Mouse (Mus musculus): ENCODE results near the gene Ppp6r3. TPM values are rescaled to one million over a fixed set of nuclear protein-coding genes. Genes with fewer than 3 reads are reported as not detected.

Ppp6r3 gene
- polyA plus RNA-seq, 1 experiment from 2014 or later, result 65.4 TPM

GRCm38 (mm10) chr19:3564309-3564708, 11.2 kb downstream of the Ppp6r3 start:
- no peaks in the 10 kb centered on the region for H3K36me3 ChIP-seq (replicated peaks)
- no peak for ATAC-seq (replicated peaks)
- H3K4me2 ChIP-seq, result no peak overlapping the region
- H3K9me3 ChIP-seq, result no peaks in the 10 kb centered on the region
- H3K9ac ChIP-seq, result no peak overlapping the region
- H3K27ac ChIP-seq, result no peak overlapping the region
- H3K4me1 ChIP-seq, result peaks cover 8% of the 10 kb centered on the region
- no peaks in the 10 kb centered on the region for H3K27me3 ChIP-seq (replicated peaks)
- WGBS, result 85% methylated on average over 3 of the region's 3 CpGs
- H3K4me3 ChIP-seq, result no peak overlapping the region

- WGBS, result 91% methylated on average over 6 of the region's 6 CpGs
- no peak overlapping the region for H3K27ac ChIP-seq
Observed at GRCm38 (mm10) chr19:3562752-3563151, 12.8 kb downstream of the Ppp6r3 start.

GRCm38 (mm10) chr19:3562298-3562697, 13.3 kb downstream of the Ppp6r3 start:
- Histone ChIP-seq H3K27me3 (replicated peaks) (no peaks in the 10 kb centered on the region), H3K4me1 (peaks cover 5% of the 10 kb centered on the region; the same call in 1 of the 2 replicates), H3K9me3 (0 out of 2 replicates have a peak, but pooled peaks cover 3% of the 10 kb centered on the region), H3K4me3 (no peak overlapping the region), H3K9ac (no peak overlapping the region), H3K36me3 (replicated peaks) (no peaks in the 10 kb centered on the region), H3K4me2 (no peak overlapping the region), H3K27ac (no peak overlapping the region)
- no peak for ATAC-seq (replicated peaks)
- 96% methylated on average over 2 of the region's 2 CpGs for WGBS

More at GRCm38 (mm10) chr19:3562752-3563151, 12.8 kb downstream of the Ppp6r3 start:
- Histone ChIP-seq H3K27me3 (replicated peaks) (no peaks in the 10 kb centered on the region), H3K9ac (no peak overlapping the region), H3K4me2 (no peak overlapping the region), H3K9me3 (0 out of 2 replicates have a peak, but pooled peaks cover 3% of the 10 kb centered on the region), H3K4me1 (peaks cover 8% of the 10 kb centered on the region), H3K4me3 (no peak overlapping the region), H3K36me3 (replicated peaks) (no peaks in the 10 kb centered on the region)
- ATAC-seq (replicated peaks), result no peak

- Histone ChIP-seq H3K36me3 (replicated peaks) (no peaks in the 10 kb centered on the region), H3K27me3 (replicated peaks) (no peaks in the 10 kb centered on the region), H3K9ac (no peak overlapping the region), H3K4me3 (no peak overlapping the region), H3K4me1 (peaks cover 3% of the 10 kb centered on the region; the same call in 1 of the 2 replicates), H3K27ac (no peak overlapping the region), H3K4me2 (no peak overlapping the region), H3K9me3 (0 out of 2 replicates have a peak, but pooled peaks cover 3% of the 10 kb centered on the region)
- 91% methylated on average over 2 of the region's 2 CpGs for WGBS
- no peak for ATAC-seq (replicated peaks)
Observed at GRCm38 (mm10) chr19:3556169-3556827, 19.3 kb downstream of the Ppp6r3 start.

GRCm38 (mm10) chr19:3554785-3555184, 20.8 kb downstream of the Ppp6r3 start:
- Histone ChIP-seq H3K27me3 (replicated peaks) (no peaks in the 10 kb centered on the region), H3K9ac (no peak overlapping the region), H3K9me3 (0 out of 2 replicates have a peak, but pooled peaks cover 3% of the 10 kb centered on the region), H3K4me3 (no peak overlapping the region), H3K4me2 (no peak overlapping the region), H3K36me3 (replicated peaks) (no peaks in the 10 kb centered on the region), H3K4me1 (peaks cover 3% of the 10 kb centered on the region; the same call in 1 of the 2 replicates), H3K27ac (no peak overlapping the region)
- no peak for ATAC-seq (replicated peaks)
- WGBS, result 84% methylated on average over 8 of the region's 8 CpGs

- Histone ChIP-seq H3K9ac (no peak overlapping the region), H3K4me3 (no peak overlapping the region), H3K27me3 (replicated peaks) (no peaks in the 10 kb centered on the region), H3K4me2 (no peak overlapping the region), H3K36me3 (replicated peaks) (no peaks in the 10 kb centered on the region), H3K9me3 (no peaks in the 10 kb centered on the region), H3K4me1 (peaks cover 3% of the 10 kb centered on the region; the same call in 1 of the 2 replicates), H3K27ac (no peak overlapping the region)
- WGBS, result 79% methylated on average over 4 of the region's 4 CpGs
- no peak for ATAC-seq (replicated peaks)
Observed at GRCm38 (mm10) chr19:3551573-3552159, 23.9 kb downstream of the Ppp6r3 start.

- no peak overlapping the region for H3K4me2 ChIP-seq
- 100% methylated on average over 1 of the region's 1 CpGs for WGBS
- no peak overlapping the region for H3K9ac ChIP-seq
- H3K27ac ChIP-seq, result no peak overlapping the region
- H3K4me1 ChIP-seq, result peaks cover 3% of the 10 kb centered on the region; the same call in 1 of the 2 replicates
- H3K27me3 ChIP-seq (replicated peaks), result no peaks in the 10 kb centered on the region
- no peak overlapping the region for H3K4me3 ChIP-seq
- no peak for ATAC-seq (replicated peaks)
- no peaks in the 10 kb centered on the region for H3K36me3 ChIP-seq (replicated peaks)
- no peaks in the 10 kb centered on the region for H3K9me3 ChIP-seq
Observed at GRCm38 (mm10) chr19:3550101-3550500, 25.4 kb downstream of the Ppp6r3 start.

GRCm38 (mm10) chr19:3549263-3549662, 26.3 kb downstream of the Ppp6r3 start:
- no peaks in the 10 kb centered on the region for H3K27me3 ChIP-seq (replicated peaks)
- H3K4me2 ChIP-seq, result no peak overlapping the region
- WGBS, result 96% methylated on average over 1 of the region's 1 CpGs
- peaks cover 3% of the 10 kb centered on the region; the same call in 1 of the 2 replicates for H3K4me1 ChIP-seq
- no peaks in the 10 kb centered on the region for H3K9me3 ChIP-seq
- no peak overlapping the region for H3K9ac ChIP-seq
- H3K4me3 ChIP-seq, result no peak overlapping the region
- ATAC-seq (replicated peaks), result no peak
- no peak overlapping the region for H3K27ac ChIP-seq
- no peaks in the 10 kb centered on the region for H3K36me3 ChIP-seq (replicated peaks)

GRCm38 (mm10) chr19:3548311-3548710, 27.2 kb downstream of the Ppp6r3 start:
- H3K4me2 ChIP-seq, result no peak overlapping the region
- 88% methylated on average over 1 of the region's 1 CpGs for WGBS
- H3K27ac ChIP-seq, result no peak overlapping the region
- H3K4me1 ChIP-seq, result peaks cover 7% of the 10 kb centered on the region; the same call in 1 of the 2 replicates
- no peak overlapping the region for H3K4me3 ChIP-seq
- H3K9me3 ChIP-seq, result no peaks in the 10 kb centered on the region
- no peaks in the 10 kb centered on the region for H3K36me3 ChIP-seq (replicated peaks)
- H3K9ac ChIP-seq, result no peak overlapping the region
- no peaks in the 10 kb centered on the region for H3K27me3 ChIP-seq (replicated peaks)
- no peak for ATAC-seq (replicated peaks)

- ATAC-seq (replicated peaks), result no peak
- H3K27me3 ChIP-seq (replicated peaks), result no peaks in the 10 kb centered on the region
- 96% methylated on average over 2 of the region's 2 CpGs for WGBS
- no peak overlapping the region for H3K4me2 ChIP-seq
- no peaks in the 10 kb centered on the region for H3K9me3 ChIP-seq
- no peak overlapping the region for H3K4me3 ChIP-seq
- no peaks in the 10 kb centered on the region for H3K36me3 ChIP-seq (replicated peaks)
- H3K9ac ChIP-seq, result no peak overlapping the region
- peaks cover 4% of the 10 kb centered on the region; the same call in 1 of the 2 replicates for H3K4me1 ChIP-seq
- H3K27ac ChIP-seq, result no peak overlapping the region
Observed at GRCm38 (mm10) chr19:3544995-3545394, 30.6 kb downstream of the Ppp6r3 start.

GRCm38 (mm10) chr19:3542591-3542990, 33.0 kb downstream of the Ppp6r3 start:
- H3K9ac ChIP-seq, result no peak overlapping the region
- no peaks in the 10 kb centered on the region for H3K36me3 ChIP-seq (replicated peaks)
- no peak overlapping the region for H3K27ac ChIP-seq
- H3K27me3 ChIP-seq (replicated peaks), result no peaks in the 10 kb centered on the region
- H3K4me2 ChIP-seq, result no peak overlapping the region
- peaks cover 4% of the 10 kb centered on the region; the same call in 1 of the 2 replicates for H3K4me1 ChIP-seq
- WGBS, result 93% methylated on average over 4 of the region's 4 CpGs
- no peak overlapping the region for H3K4me3 ChIP-seq
- no peak for ATAC-seq (replicated peaks)
- no peaks in the 10 kb centered on the region for H3K9me3 ChIP-seq

GRCm38 (mm10) chr19:3540997-3541396, 34.6 kb downstream of the Ppp6r3 start:
- no peak for ATAC-seq (replicated peaks)
- WGBS, result 96% methylated on average over 5 of the region's 5 CpGs
- no peaks in the 10 kb centered on the region for H3K27me3 ChIP-seq (replicated peaks)
- no peak overlapping the region for H3K9ac ChIP-seq
- no peaks in the 10 kb centered on the region for H3K9me3 ChIP-seq
- H3K27ac ChIP-seq, result no peak overlapping the region
- H3K4me1 ChIP-seq, result peaks cover 4% of the 10 kb centered on the region; the same call in 1 of the 2 replicates
- no peaks in the 10 kb centered on the region for H3K36me3 ChIP-seq (replicated peaks)
- H3K4me3 ChIP-seq, result no peak overlapping the region
- H3K4me2 ChIP-seq, result no peak overlapping the region
